Mouse (Mus musculus): ENCODE measurements around the gene Hdac7. TPM values are rescaled to one million over a fixed set of nuclear protein-coding genes. Genes with fewer than 3 reads are reported as not detected.
A peak's percentile ranks its signal among the peaks of the same experiment; 100 is the strongest.

Hdac7 gene
- polyA plus RNA-seq, 1 experiment from 2014 or later: 28.3 TPM

GRCm38 (mm10) chr15:97864361-97865045 is 20.2 kb upstream of the Hdac7 start:
- Histone ChIP-seq H3K9ac (ENCODE audit: low read length) (no peak overlapping the region), H3K27me3 (replicated peaks; ENCODE audit: control insufficient read depth, insufficient read depth, low read length) (no peaks in the 10 kb centered on the region), H3K27ac (ENCODE audit: low read depth) (peak overlapping the region; percentile 43; the same call in 1 of the 2 replicates), H3K4me1 (replicated peaks; ENCODE audit: control insufficient read depth, insufficient read depth, low read length) (peaks cover 22% of the 10 kb centered on the region), H3K4me2 (ENCODE audit: low read length) (no peak overlapping the region), H3K4me3 (ENCODE audit: low read depth, low read length) (no peak overlapping the region), H3K9me3 (ENCODE audit: control insufficient read depth, low read length) (no peaks in the 10 kb centered on the region; the same call in 1 of the 2 replicates), H3K36me3 (ENCODE audit: control insufficient read depth, insufficient read depth, low read length) (no peaks in the 10 kb centered on the region)
- WGBS: 41% methylated on average over 8 of the region's 8 CpGs
- DNase-seq (ENCODE audit: low spot score) (peak; percentile 64), ATAC-seq (replicated peaks; ENCODE audit: low FRiP score, low TSS enrichment, low read depth) (no peak)

DNA sequence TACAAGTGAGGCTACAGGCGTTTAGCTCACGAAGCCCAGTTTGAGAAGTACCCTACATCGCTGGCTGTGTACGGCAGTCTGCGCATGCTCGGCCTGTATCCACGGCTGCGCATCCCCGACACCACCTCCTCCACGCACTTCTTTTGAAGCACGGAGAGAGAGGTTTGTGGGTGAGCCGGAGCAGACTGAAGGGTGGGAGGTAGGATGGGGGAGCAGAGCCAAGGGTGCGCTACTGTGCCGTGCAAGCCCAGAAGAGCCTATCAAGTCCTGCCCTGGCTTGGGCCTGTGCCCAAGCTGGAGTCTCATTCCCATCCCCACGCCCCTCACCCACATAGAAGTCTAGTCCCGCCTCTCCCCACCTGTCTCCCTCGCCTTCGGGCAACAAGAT is 19.2 kb upstream of the Hdac7 start:
- H3K4me2 ChIP-seq (ENCODE audit: low read length): no peak overlapping the region
- no peak overlapping the region for H3K27ac ChIP-seq (ENCODE audit: low read depth)
- H3K27me3 ChIP-seq (replicated peaks; ENCODE audit: control insufficient read depth, insufficient read depth, low read length): no peaks in the 10 kb centered on the region
- DNase-seq (ENCODE audit: low spot score) (no peak), ATAC-seq (replicated peaks; ENCODE audit: low FRiP score, low TSS enrichment, low read depth) (no peak)
- no peaks in the 10 kb centered on the region for H3K36me3 ChIP-seq (ENCODE audit: control insufficient read depth, insufficient read depth, low read length)
- H3K4me1 ChIP-seq (replicated peaks; ENCODE audit: control insufficient read depth, insufficient read depth, low read length): peaks cover 22% of the 10 kb centered on the region
- no peak overlapping the region for H3K4me3 ChIP-seq (ENCODE audit: low read depth, low read length)
- 73% methylated on average over 18 of the region's 18 CpGs for WGBS
- no peak overlapping the region for H3K9ac ChIP-seq (ENCODE audit: low read length)
- no peaks in the 10 kb centered on the region; the same call in 1 of the 2 replicates for H3K9me3 ChIP-seq (ENCODE audit: control insufficient read depth, low read length)

- Histone ChIP-seq H3K4me3 (ENCODE audit: low read depth, low read length) (no peak overlapping the region), H3K27me3 (replicated peaks; ENCODE audit: control insufficient read depth, insufficient read depth, low read length) (no peaks in the 10 kb centered on the region), H3K4me1 (replicated peaks; ENCODE audit: control insufficient read depth, insufficient read depth, low read length) (peaks cover 22% of the 10 kb centered on the region), H3K36me3 (ENCODE audit: control insufficient read depth, insufficient read depth, low read length) (no peaks in the 10 kb centered on the region), H3K9me3 (ENCODE audit: control insufficient read depth, low read length) (no peaks in the 10 kb centered on the region; the same call in 1 of the 2 replicates), H3K9ac (ENCODE audit: low read length) (no peak overlapping the region), H3K27ac (ENCODE audit: low read depth) (no peak overlapping the region), H3K4me2 (ENCODE audit: low read length) (no peak overlapping the region)
- DNase-seq (ENCODE audit: low spot score) (no peak), ATAC-seq (replicated peaks; ENCODE audit: low FRiP score, low TSS enrichment, low read depth) (no peak)
- whole genome bisulfite sequencing: 40% methylated on average over 14 of the region's 14 CpGs
Measured at GRCm38 (mm10) chr15:97862881-97863493, 18.7 kb upstream of the Hdac7 start.

GRCm38 (mm10) chr15:97860353-97860752 is 16.1 kb upstream of the Hdac7 start:
- WGBS: 87% methylated on average over 3 of the region's 3 CpGs
- H3K4me1 ChIP-seq (replicated peaks; ENCODE audit: control insufficient read depth, insufficient read depth, low read length): peaks cover 22% of the 10 kb centered on the region
- no peak overlapping the region for H3K4me3 ChIP-seq (ENCODE audit: low read depth, low read length)
- no peak overlapping the region for H3K4me2 ChIP-seq (ENCODE audit: low read length)
- H3K27ac ChIP-seq (ENCODE audit: low read depth): no peak overlapping the region
- DNase-seq (ENCODE audit: low spot score) (no peak), ATAC-seq (replicated peaks; ENCODE audit: low FRiP score, low TSS enrichment, low read depth) (no peak)
- no peaks in the 10 kb centered on the region for H3K27me3 ChIP-seq (replicated peaks; ENCODE audit: control insufficient read depth, insufficient read depth, low read length)
- no peaks in the 10 kb centered on the region for H3K36me3 ChIP-seq (ENCODE audit: control insufficient read depth, insufficient read depth, low read length)
- H3K9me3 ChIP-seq (ENCODE audit: control insufficient read depth, low read length): no peaks in the 10 kb centered on the region
- no peak overlapping the region for H3K9ac ChIP-seq (ENCODE audit: low read length)

GRCm38 (mm10) chr15:97858431-97858830 is 14.1 kb upstream of the Hdac7 start:
- DNase-seq (ENCODE audit: low spot score): no peak
- ATAC-seq (replicated peaks; ENCODE audit: low FRiP score, low TSS enrichment, low read depth): no peak
- Histone ChIP-seq H3K4me1 (replicated peaks; ENCODE audit: control insufficient read depth, insufficient read depth, low read length) (0 out of 2 replicates have a peak, but pooled peaks cover 3% of the 10 kb centered on the region), H3K27me3 (replicated peaks; ENCODE audit: control insufficient read depth, insufficient read depth, low read length) (no peaks in the 10 kb centered on the region), H3K9ac (ENCODE audit: low read length) (no peak overlapping the region), H3K4me3 (ENCODE audit: low read depth, low read length) (no peak overlapping the region), H3K36me3 (ENCODE audit: control insufficient read depth, insufficient read depth, low read length) (no peaks in the 10 kb centered on the region), H3K9me3 (ENCODE audit: control insufficient read depth, low read length) (no peaks in the 10 kb centered on the region), H3K27ac (ENCODE audit: low read depth) (no peak overlapping the region), H3K4me2 (ENCODE audit: low read length) (no peak overlapping the region)
- WGBS: 77% methylated on average over 4 of the region's 4 CpGs

DNA sequence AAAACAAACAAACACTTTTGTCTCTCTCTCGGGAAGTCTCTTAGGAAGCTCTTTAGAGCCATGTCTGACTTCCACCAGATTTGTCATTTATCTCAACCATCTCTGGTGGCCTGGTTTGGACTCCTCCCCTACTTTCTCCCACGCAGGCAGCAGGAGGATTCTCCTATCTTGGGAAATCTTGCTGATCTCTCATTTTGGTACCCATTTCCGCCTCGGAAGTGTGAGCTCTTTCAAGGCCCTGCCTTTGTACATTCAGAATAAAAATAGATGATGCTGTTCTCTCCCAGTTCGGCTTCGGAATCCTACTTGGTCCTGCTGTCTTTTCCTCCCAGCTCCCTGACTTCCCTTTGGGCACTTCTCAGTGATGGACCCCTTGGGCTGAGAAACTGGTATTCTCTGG is 10.2 kb upstream of the Hdac7 start:
- DNase-seq (ENCODE audit: low spot score): no peak
- Histone ChIP-seq H3K4me3 (ENCODE audit: low read depth, low read length) (no peak overlapping the region), H3K4me2 (ENCODE audit: low read length) (no peak overlapping the region), H3K9ac (ENCODE audit: low read length) (no peak overlapping the region), H3K4me1 (replicated peaks; ENCODE audit: control insufficient read depth, insufficient read depth, low read length) (no peaks in the 10 kb centered on the region), H3K9me3 (ENCODE audit: control insufficient read depth, low read length) (no peaks in the 10 kb centered on the region), H3K27me3 (replicated peaks; ENCODE audit: control insufficient read depth, insufficient read depth, low read length) (no peaks in the 10 kb centered on the region), H3K36me3 (ENCODE audit: control insufficient read depth, insufficient read depth, low read length) (no peaks in the 10 kb centered on the region), H3K27ac (ENCODE audit: low read depth) (no peak overlapping the region)
- 56% methylated on average over 6 of the region's 6 CpGs for WGBS
- ATAC-seq (replicated peaks; ENCODE audit: low FRiP score, low TSS enrichment, low read depth): no peak

DNA sequence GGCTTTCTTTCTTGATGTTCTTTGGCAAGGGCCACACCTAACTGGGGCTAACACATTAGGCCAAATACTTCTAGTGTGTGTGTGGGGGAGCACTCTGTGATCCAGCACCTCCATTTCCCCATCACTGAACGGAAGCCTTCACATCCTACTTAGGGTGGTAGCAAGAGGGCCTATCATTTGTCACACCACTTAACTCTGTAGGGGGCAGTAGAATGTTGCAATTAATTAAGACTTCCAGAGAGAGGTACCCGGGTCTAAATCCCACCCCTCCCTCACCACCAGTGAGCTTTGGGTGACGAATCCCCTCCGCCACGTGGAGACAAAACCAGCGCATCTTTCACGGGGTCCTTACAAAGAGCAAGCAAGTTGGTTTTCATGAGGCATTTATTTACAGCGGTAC is 9.8 kb upstream of the Hdac7 start:
- H3K27ac ChIP-seq (ENCODE audit: low read depth): no peak overlapping the region
- no peaks in the 10 kb centered on the region for H3K36me3 ChIP-seq (ENCODE audit: control insufficient read depth, insufficient read depth, low read length)
- DNase-seq (ENCODE audit: low spot score) (no peak), ATAC-seq (replicated peaks; ENCODE audit: low FRiP score, low TSS enrichment, low read depth) (no peak)
- 0 out of 2 replicates have a peak, but pooled peaks cover 5% of the 10 kb centered on the region for H3K4me1 ChIP-seq (replicated peaks; ENCODE audit: control insufficient read depth, insufficient read depth, low read length)
- WGBS: 48% methylated on average over 8 of the region's 8 CpGs
- H3K4me2 ChIP-seq (ENCODE audit: low read length): no peak overlapping the region
- H3K27me3 ChIP-seq (replicated peaks; ENCODE audit: control insufficient read depth, insufficient read depth, low read length): no peaks in the 10 kb centered on the region
- no peaks in the 10 kb centered on the region for H3K9me3 ChIP-seq (ENCODE audit: control insufficient read depth, low read length)
- no peak overlapping the region for H3K4me3 ChIP-seq (ENCODE audit: low read depth, low read length)
- H3K9ac ChIP-seq (ENCODE audit: low read length): no peak overlapping the region

- WGBS: 91% methylated on average over 3 of the region's 3 CpGs
Measured at GRCm38 (mm10) chr15:97852291-97852690, 8.0 kb upstream of the Hdac7 start.

DNA sequence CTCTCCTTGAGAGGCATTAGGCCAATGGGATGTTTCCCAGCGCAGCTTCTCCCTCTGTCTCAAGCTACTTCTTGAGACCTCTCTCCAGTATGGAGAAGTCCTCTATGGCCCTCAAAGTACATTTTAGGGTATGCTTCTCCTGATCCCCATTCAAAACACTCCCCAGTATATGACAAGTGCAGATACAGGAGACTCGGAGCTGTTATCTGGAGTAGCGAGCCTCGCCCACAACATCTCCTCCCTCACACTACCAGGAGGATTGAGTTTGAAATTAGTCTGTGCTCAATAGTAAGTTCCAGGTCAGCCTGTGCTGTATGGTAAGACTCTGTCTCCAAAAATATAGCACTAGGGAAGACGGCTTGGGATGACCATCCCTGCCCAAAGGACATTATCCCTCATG is 6.7 kb upstream of the Hdac7 start:
- 81% methylated on average over 5 of the region's 5 CpGs for WGBS
- DNase-seq (ENCODE audit: low spot score): no peak
- H3K36me3 ChIP-seq (ENCODE audit: control insufficient read depth, insufficient read depth, low read length): no peaks in the 10 kb centered on the region
- H3K4me3 ChIP-seq (ENCODE audit: low read depth, low read length): no peak overlapping the region
- no peak overlapping the region for H3K27ac ChIP-seq (ENCODE audit: low read depth)
- H3K4me1 ChIP-seq (replicated peaks; ENCODE audit: control insufficient read depth, insufficient read depth, low read length): peaks cover 8% of the 10 kb centered on the region; the same call in 1 of the 2 replicates
- no peaks in the 10 kb centered on the region for H3K27me3 ChIP-seq (replicated peaks; ENCODE audit: control insufficient read depth, insufficient read depth, low read length)
- H3K9me3 ChIP-seq (ENCODE audit: control insufficient read depth, low read length): no peaks in the 10 kb centered on the region
- H3K4me2 ChIP-seq (ENCODE audit: low read length): no peak overlapping the region
- no peak for ATAC-seq (replicated peaks; ENCODE audit: low FRiP score, low TSS enrichment, low read depth)
- H3K9ac ChIP-seq (ENCODE audit: low read length): no peak overlapping the region

More at GRCm38 (mm10) chr15:97852291-97852690, 8.0 kb upstream of the Hdac7 start:
- Histone ChIP-seq H3K9ac (ENCODE audit: low read length) (no peak overlapping the region), H3K36me3 (ENCODE audit: control insufficient read depth, insufficient read depth, low read length) (no peaks in the 10 kb centered on the region), H3K27me3 (replicated peaks; ENCODE audit: control insufficient read depth, insufficient read depth, low read length) (no peaks in the 10 kb centered on the region), H3K27ac (ENCODE audit: low read depth) (no peak overlapping the region), H3K4me2 (ENCODE audit: low read length) (no peak overlapping the region), H3K4me1 (replicated peaks; ENCODE audit: control insufficient read depth, insufficient read depth, low read length) (peaks cover 8% of the 10 kb centered on the region; the same call in 1 of the 2 replicates), H3K4me3 (ENCODE audit: low read depth, low read length) (no peak overlapping the region), H3K9me3 (ENCODE audit: control insufficient read depth, low read length) (no peaks in the 10 kb centered on the region)
- DNase-seq (ENCODE audit: low spot score) (no peak), ATAC-seq (replicated peaks; ENCODE audit: low FRiP score, low TSS enrichment, low read depth) (no peak)

All from intestine, embryonic 14.5 days (tissue).